Mouse (Mus musculus) kidney, adult 2 months (tissue): ENCODE data around the gene Rpl28.

Source experiments
- CTCF ChIP-seq: fragments of 200-500 bp; conservative IDR thresholded peaks from 2 replicates; pipeline ENCODE4 v1.5.1; 2011; ENCODE audit warnings: low read depth, mild to moderate bottlenecking, control low read depth, low read length, moderate library complexity, mixed read lengths; ENCODE audit not compliant: insufficient read depth, insufficient read length
- POLR2A ChIP-seq: fragments of 200-500 bp; IDR thresholded peaks from one replicate; pipeline ENCODE4 v1.6.1; 2011; ENCODE audit warnings: low read depth, low read length, control low read depth

- TF ChIP-seq CTCF = no peak
- no peak for TF ChIP-seq POLR2A
Measured at GRCm38 (mm10) chr7:4822162-4822907, 29.7 kb downstream of the Rpl28 start.
